Comparison of ENCODE assay signal across 9 mouse cellular contexts in the genomic region with DNA sequence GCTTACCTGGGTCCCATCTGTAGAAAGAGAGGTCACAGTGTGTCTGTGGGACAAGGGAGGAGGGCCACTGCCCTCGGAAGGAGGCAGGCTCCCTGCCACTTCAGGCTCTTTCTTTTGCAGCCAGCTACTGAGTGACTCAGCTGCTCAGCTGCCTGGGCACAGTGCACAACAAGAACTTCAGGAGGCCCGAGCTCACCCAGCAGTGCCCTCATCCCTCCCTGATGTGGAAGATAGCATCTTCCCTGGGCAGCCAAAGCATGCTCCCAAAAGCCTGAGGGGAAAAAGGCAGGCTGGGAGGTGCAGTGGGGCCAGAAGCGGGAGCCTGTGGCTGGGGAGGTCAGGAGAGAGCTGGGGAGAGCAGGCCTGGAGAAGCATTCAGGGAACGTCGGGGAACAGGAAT. TPM values are rescaled to one million over a fixed set of nuclear protein-coding genes. Genes with fewer than 3 reads are reported as not detected.
DNase-seq lines count a peak whose midpoint lies in the region; ATAC-seq and TF ChIP-seq lines count a peak whose summit lies in the region.
"Had no signal": no experiment of that assay in that cellular context is flagged by ENCODE, and none has a peak within 500 bp of the region (broad histone marks: within the 10 kb centered on the region; RNA-seq: fewer than 3 reads in every experiment).

No protein-coding gene starts in this region.

- no peak for DNase-seq in heart, adult 9 months (ENCODE audit: low spot score in 2 of 2)
- DNase-seq in lung, embryonic 14.5 days = no peak
- DNase-seq in lung, postnatal 36 days = no peak
- peak; percentile 51 for DNase-seq in adipocyte (ENCODE audit: low spot score)
- no peak for DNase-seq in limb, embryonic 10.5 days (ENCODE audit: low spot score)
- DNase-seq in left cerebral cortex, postnatal 36 days (ENCODE audit: low spot score in 2 of 2) = no peak
- DNase-seq: kidney, adult 9 months; thymus, postnatal 25 days had no signal

- peaks cover 25% of the 10 kb centered on the region for H3K4me1 ChIP-seq in heart, embryonic 11.5 days (ENCODE audit: control insufficient read depth, insufficient read depth, low read length)
- peaks cover 12% of the 10 kb centered on the region for H3K4me1 ChIP-seq in lung, embryonic 14.5 days (ENCODE audit: insufficient read depth)
- peaks cover 34% of the 10 kb centered on the region for H3K4me1 ChIP-seq in limb, embryonic 10.5 days

- peak overlapping the region; percentile 25; the same call in 1 of the 2 replicates for H3K27ac ChIP-seq in heart, embryonic 11.5 days (ENCODE audit: low read depth, low read length)
- peak overlapping the region; percentile 30; the same call in 1 of the 2 replicates for H3K27ac ChIP-seq in lung, embryonic 14.5 days (ENCODE audit: low read depth)
- H3K27ac ChIP-seq in limb, embryonic 10.5 days = peak overlapping the region; percentile 39; the same call in 1 of the 2 replicates

- no peak overlapping the region for H3K4me3 ChIP-seq in heart, embryonic 11.5 days (ENCODE audit: low read depth, low read length)
- no peak overlapping the region for H3K4me3 ChIP-seq in lung, embryonic 14.5 days (ENCODE audit: low read depth, low read length)
- H3K4me3 ChIP-seq in limb, embryonic 10.5 days = no peak overlapping the region

- intact Hi-C loops in left cerebral cortex, postnatal 36 days (cut with DNase I) = loop anchor here (5.0 kb wide), 1 partner anchor 33 kb away; no protein-coding TSS in a partner anchor

- TF ChIP-seq CTCF in lung, embryonic 14.5 days (IDR thresholded peaks at IDR 0.05; ENCODE audit: low read depth) = no peak

- no peaks in the 10 kb centered on the region for H3K9me3 ChIP-seq in heart, embryonic 11.5 days (replicated peaks; ENCODE audit: control insufficient read depth, low read length)
- no peaks in the 10 kb centered on the region for H3K9me3 ChIP-seq in lung, embryonic 14.5 days (ENCODE audit: low read depth, low read length)
- no peaks in the 10 kb centered on the region for H3K9me3 ChIP-seq in limb, embryonic 10.5 days (replicated peaks)

- H3K4me2 ChIP-seq in heart, embryonic 11.5 days = no peak overlapping the region
- no peak overlapping the region for H3K4me2 ChIP-seq in lung, embryonic 14.5 days

- 0 out of 2 replicates have a peak, but pooled peaks cover 2% of the 10 kb centered on the region for H3K36me3 ChIP-seq in heart, embryonic 11.5 days (ENCODE audit: control insufficient read depth, insufficient read depth, low read length)
- H3K36me3 ChIP-seq in lung, embryonic 14.5 days (ENCODE audit: insufficient read depth) = peaks cover 16% of the 10 kb centered on the region
- H3K36me3 ChIP-seq in limb, embryonic 10.5 days = peaks cover 37% of the 10 kb centered on the region

- no peak overlapping the region for H3K9ac ChIP-seq in heart, embryonic 11.5 days (ENCODE audit: low read depth, low read length)
- no peak overlapping the region; the same call in 1 of the 2 replicates for H3K9ac ChIP-seq in lung, embryonic 14.5 days

- WGBS in heart, embryonic 11.5 days (ENCODE audit: insufficient replicate concordance) = 45% methylated on average over 5 of the region's 5 CpGs
- WGBS in lung, embryonic 14.5 days = 52% methylated on average over 5 of the region's 5 CpGs
- whole genome bisulfite sequencing in limb, embryonic 10.5 days = 60% methylated on average over 5 of the region's 5 CpGs

- ATAC-seq in heart, embryonic 11.5 days (replicated peaks; ENCODE audit: insufficient number of reproducible peaks, low FRiP score, low TSS enrichment) = no peak
- ATAC-seq in lung, embryonic 14.5 days (ENCODE audit: insufficient read depth) = no peak

- H3K27me3 ChIP-seq in heart, embryonic 11.5 days (ENCODE audit: control insufficient read depth, insufficient read depth, low read length) = no peaks in the 10 kb centered on the region
- no peaks in the 10 kb centered on the region for H3K27me3 ChIP-seq in lung, embryonic 14.5 days (ENCODE audit: insufficient read depth, low read length)
- H3K27me3 ChIP-seq in limb, embryonic 10.5 days (ENCODE audit: low read depth, poor library complexity, severe bottlenecking) = no peaks in the 10 kb centered on the region

RNA-seq across cellular contexts. Expression of a gene that starts 29.6 kb away (rescaled TPM):
- polyA plus RNA-seq in heart, embryonic 11.5 days (2014; fragmentation: Nextera tagmentation; extraction: Ambion mirVana) = 24.6 and 25.0 TPM in 2 replicates
- polyA plus RNA-seq in lung, embryonic 14.5 days (2014; fragmentation: Nextera tagmentation; extraction: Ambion mirVana) = 43.8 and 51.2 TPM in 2 replicates
- 28.5 and 32.1 TPM in 2 replicates for polyA plus RNA-seq in limb, embryonic 10.5 days (2016; fragmentation: Nextera tagmentation; extraction: Ambion mirVana)
- total RNA-seq in left cerebral cortex, postnatal 36 days (2021) = 10 to 100 TPM; 21.4 to 36.4 TPM

RNA-seq across cellular contexts. Expression of a gene that starts 36.4 kb away (rescaled TPM):
- polyA plus RNA-seq in heart, embryonic 11.5 days (2014; fragmentation: Nextera tagmentation; extraction: Ambion mirVana) = 45.1 and 51.1 TPM in 2 replicates
- polyA plus RNA-seq in lung, embryonic 14.5 days (2014; fragmentation: Nextera tagmentation; extraction: Ambion mirVana) = 25.3 and 32.7 TPM in 2 replicates
- 17.0 and 23.5 TPM in 2 replicates for polyA plus RNA-seq in limb, embryonic 10.5 days (2016; fragmentation: Nextera tagmentation; extraction: Ambion mirVana)
- total RNA-seq in left cerebral cortex, postnatal 36 days (2021) = 100 to 1,000 TPM; 165 to 196 TPM

RNA-seq across cellular contexts. Expression of a gene that starts 46.9 kb away (rescaled TPM):
- polyA plus RNA-seq in heart, embryonic 11.5 days (2014; fragmentation: Nextera tagmentation; extraction: Ambion mirVana) = 8.3 and 8.5 TPM in 2 replicates
- 14.3 and 17.5 TPM in 2 replicates for polyA plus RNA-seq in lung, embryonic 14.5 days (2014; fragmentation: Nextera tagmentation; extraction: Ambion mirVana)
- polyA plus RNA-seq in limb, embryonic 10.5 days (2016; fragmentation: Nextera tagmentation; extraction: Ambion mirVana) = 6.4 and 6.7 TPM in 2 replicates
- 10 to 100 TPM; 35.7 to 52.9 TPM for total RNA-seq in left cerebral cortex, postnatal 36 days (2021)
